Mouse (Mus musculus): ENCODE results near the gene Bpifc. TPM values are rescaled to one million over a fixed set of nuclear protein-coding genes. Genes with fewer than 3 reads are reported as not detected.

Gene Bpifc
- polyA plus RNA-seq, 1 experiment from 2014 or later: 22.3 TPM

- Histone ChIP-seq H3K4me3 (no peak overlapping the region), H3K4me2 (no peak overlapping the region), H3K27ac (no peak overlapping the region), H3K36me3 (no peaks in the 10 kb centered on the region), H3K4me1 (no peaks in the 10 kb centered on the region), H3K9me3 (no peaks in the 10 kb centered on the region), H3K9ac (no peak overlapping the region), H3K27me3 (0 out of 2 replicates have a peak, but pooled peaks cover 4% of the 10 kb centered on the region)
- ATAC-seq (ENCODE audit: insufficient number of reproducible peaks, low FRiP score, low TSS enrichment, low read depth): no peak
- 13% methylated on average over 7 of the region's 7 CpGs for WGBS
These were observed 43.5 kb downstream of the Bpifc start for GRCm38 (mm10) chr10:85968157-85968634.

GRCm38 (mm10) chr10:85967411-85968156 is 44.1 kb downstream of the Bpifc start:
- Histone ChIP-seq H3K9me3 (no peaks in the 10 kb centered on the region), H3K27ac (no peak overlapping the region), H3K4me2 (no peak overlapping the region), H3K4me3 (no peak overlapping the region), H3K27me3 (0 out of 2 replicates have a peak, but pooled peaks cover 4% of the 10 kb centered on the region), H3K9ac (no peak overlapping the region), H3K36me3 (no peaks in the 10 kb centered on the region), H3K4me1 (no peaks in the 10 kb centered on the region)
- WGBS: 60% methylated on average over 17 of the region's 17 CpGs
- no peak for ATAC-seq (ENCODE audit: insufficient number of reproducible peaks, low FRiP score, low TSS enrichment, low read depth)

- ATAC-seq (ENCODE audit: insufficient number of reproducible peaks, low FRiP score, low TSS enrichment, low read depth): no peak
- H3K27me3 ChIP-seq: 0 out of 2 replicates have a peak, but pooled peaks cover 4% of the 10 kb centered on the region
- H3K27ac ChIP-seq: no peak overlapping the region
- 64% methylated on average over 2 of the region's 2 CpGs for WGBS
- H3K9me3 ChIP-seq: no peaks in the 10 kb centered on the region
- H3K4me3 ChIP-seq: no peak overlapping the region
- H3K9ac ChIP-seq: no peak overlapping the region
- no peaks in the 10 kb centered on the region for H3K36me3 ChIP-seq
- no peak overlapping the region for H3K4me2 ChIP-seq
- H3K4me1 ChIP-seq: no peaks in the 10 kb centered on the region
These were observed 45.2 kb downstream of the Bpifc start for GRCm38 (mm10) chr10:85966476-85966875.

- Histone ChIP-seq H3K27me3 (0 out of 2 replicates have a peak, but pooled peaks cover 4% of the 10 kb centered on the region), H3K9ac (no peak overlapping the region), H3K4me3 (no peak overlapping the region), H3K27ac (no peak overlapping the region), H3K36me3 (no peaks in the 10 kb centered on the region), H3K9me3 (no peaks in the 10 kb centered on the region), H3K4me1 (no peaks in the 10 kb centered on the region), H3K4me2 (no peak overlapping the region)
- WGBS: 80% methylated on average over 7 of the region's 7 CpGs
- no peak for ATAC-seq (ENCODE audit: insufficient number of reproducible peaks, low FRiP score, low TSS enrichment, low read depth)
These were observed 47.4 kb downstream of the Bpifc start for GRCm38 (mm10) chr10:85964316-85964715.

GRCm38 (mm10) chr10:85962897-85963296 is 48.8 kb downstream of the Bpifc start:
- H3K4me2 ChIP-seq: no peak overlapping the region
- H3K4me3 ChIP-seq: no peak overlapping the region
- no peak for ATAC-seq (ENCODE audit: insufficient number of reproducible peaks, low FRiP score, low TSS enrichment, low read depth)
- no peaks in the 10 kb centered on the region for H3K36me3 ChIP-seq
- 60% methylated on average over 9 of the region's 9 CpGs for WGBS
- no peaks in the 10 kb centered on the region for H3K9me3 ChIP-seq
- no peaks in the 10 kb centered on the region for H3K4me1 ChIP-seq
- no peak overlapping the region for H3K9ac ChIP-seq
- 0 out of 2 replicates have a peak, but pooled peaks cover 4% of the 10 kb centered on the region for H3K27me3 ChIP-seq
- no peak overlapping the region for H3K27ac ChIP-seq

- WGBS: under 1% methylated on average over 38 of the region's 38 CpGs
- peak; percentile 84 for ATAC-seq (ENCODE audit: insufficient number of reproducible peaks, low FRiP score, low TSS enrichment, low read depth)
- Histone ChIP-seq H3K9ac (peak within 1 kb of the TSS; percentile 82), H3K4me1 (peaks cover 4% of the 10 kb centered on the region; the same call in 1 of the 2 replicates), H3K36me3 (peaks cover 26% of the 10 kb centered on the region), H3K9me3 (no peaks in the 10 kb centered on the region), H3K4me3 (peak within 1 kb of the TSS; percentile 87), H3K27ac (peak within 1 kb of the TSS; percentile 82), H3K27me3 (no peaks in the 10 kb centered on the region), H3K4me2 (peak within 1 kb of the TSS; percentile 69)
These were observed 54.2 kb downstream of the Bpifc start, which contains the start of gene Rtcb for GRCm38 (mm10) chr10:85957464-85957950. Rtcb (minus strand) TSS chr10:85957823.

GRCm38 (mm10) chr10:85956871-85957419 is 54.8 kb downstream of the Bpifc start:
- H3K27me3 ChIP-seq: no peaks in the 10 kb centered on the region
- peak overlapping the region; percentile 82 for H3K9ac ChIP-seq
- no peak for ATAC-seq (ENCODE audit: insufficient number of reproducible peaks, low FRiP score, low TSS enrichment, low read depth)
- 2% methylated on average over 20 of the region's 20 CpGs for WGBS
- peak overlapping the region; percentile 69 for H3K4me2 ChIP-seq
- H3K9me3 ChIP-seq: no peaks in the 10 kb centered on the region
- peak overlapping the region; percentile 82 for H3K27ac ChIP-seq
- peak overlapping the region; percentile 87 for H3K4me3 ChIP-seq
- H3K4me1 ChIP-seq: peaks cover 4% of the 10 kb centered on the region; the same call in 1 of the 2 replicates
- H3K36me3 ChIP-seq: peaks cover 30% of the 10 kb centered on the region

- Histone ChIP-seq H3K9ac (no peak overlapping the region), H3K27ac (no peak overlapping the region), H3K4me3 (no peak overlapping the region)
These were observed 57.3 kb downstream of the Bpifc start for GRCm38 (mm10) chr10:85954429-85954828.

GRCm38 (mm10) chr10:85953401-85953800 is 58.3 kb downstream of the Bpifc start:
- no peak for ATAC-seq (ENCODE audit: insufficient number of reproducible peaks, low FRiP score, low TSS enrichment, low read depth)
- peaks cover 62% of the 10 kb centered on the region for H3K36me3 ChIP-seq

More at GRCm38 (mm10) chr10:85954429-85954828, 57.3 kb downstream of the Bpifc start:
- no peaks in the 10 kb centered on the region for H3K27me3 ChIP-seq
- H3K9me3 ChIP-seq: no peaks in the 10 kb centered on the region
- 73% methylated on average over 2 of the region's 2 CpGs for WGBS
- ATAC-seq (ENCODE audit: insufficient number of reproducible peaks, low FRiP score, low TSS enrichment, low read depth): no peak
- no peak overlapping the region for H3K4me2 ChIP-seq
- H3K36me3 ChIP-seq: peaks cover 51% of the 10 kb centered on the region
- H3K4me1 ChIP-seq: peaks cover 4% of the 10 kb centered on the region; the same call in 1 of the 2 replicates

GRCm38 (mm10) chr10:85951765-85952443 is 59.8 kb downstream of the Bpifc start:
- Histone ChIP-seq H3K4me1 (peaks cover 4% of the 10 kb centered on the region; the same call in 1 of the 2 replicates), H3K4me2 (no peak overlapping the region), H3K27me3 (no peaks in the 10 kb centered on the region), H3K36me3 (peaks cover 71% of the 10 kb centered on the region), H3K9ac (no peak overlapping the region), H3K9me3 (no peaks in the 10 kb centered on the region), H3K27ac (no peak overlapping the region), H3K4me3 (no peak overlapping the region)
- 80% methylated on average over 6 of the region's 6 CpGs for WGBS
- ATAC-seq (ENCODE audit: insufficient number of reproducible peaks, low FRiP score, low TSS enrichment, low read depth): no peak

More at GRCm38 (mm10) chr10:85953401-85953800, 58.3 kb downstream of the Bpifc start:
- no peak overlapping the region for H3K4me2 ChIP-seq
- H3K9me3 ChIP-seq: no peaks in the 10 kb centered on the region
- no peak overlapping the region for H3K27ac ChIP-seq
- H3K27me3 ChIP-seq: no peaks in the 10 kb centered on the region
- no peak overlapping the region for H3K9ac ChIP-seq
- peaks cover 4% of the 10 kb centered on the region; the same call in 1 of the 2 replicates for H3K4me1 ChIP-seq
- 72% methylated on average over 3 of the region's 3 CpGs for WGBS
- no peak overlapping the region for H3K4me3 ChIP-seq

GRCm38 (mm10) chr10:85948483-85949196 is 63.1 kb downstream of the Bpifc start:
- WGBS: 95% methylated on average over 8 of the region's 8 CpGs
- peaks cover 85% of the 10 kb centered on the region for H3K36me3 ChIP-seq
- no peaks in the 10 kb centered on the region for H3K9me3 ChIP-seq
- H3K4me2 ChIP-seq: no peak overlapping the region
- H3K4me3 ChIP-seq: no peak overlapping the region
- H3K27ac ChIP-seq: no peak overlapping the region
- no peaks in the 10 kb centered on the region for H3K4me1 ChIP-seq
- no peak for ATAC-seq (ENCODE audit: insufficient number of reproducible peaks, low FRiP score, low TSS enrichment, low read depth)
- no peaks in the 10 kb centered on the region for H3K27me3 ChIP-seq
- H3K9ac ChIP-seq: no peak overlapping the region

Data from limb, embryonic 15.5 days (tissue).